Mouse (Mus musculus): Measurements from ENCODE around the gene Hlx.

Gene Hlx

DNA sequence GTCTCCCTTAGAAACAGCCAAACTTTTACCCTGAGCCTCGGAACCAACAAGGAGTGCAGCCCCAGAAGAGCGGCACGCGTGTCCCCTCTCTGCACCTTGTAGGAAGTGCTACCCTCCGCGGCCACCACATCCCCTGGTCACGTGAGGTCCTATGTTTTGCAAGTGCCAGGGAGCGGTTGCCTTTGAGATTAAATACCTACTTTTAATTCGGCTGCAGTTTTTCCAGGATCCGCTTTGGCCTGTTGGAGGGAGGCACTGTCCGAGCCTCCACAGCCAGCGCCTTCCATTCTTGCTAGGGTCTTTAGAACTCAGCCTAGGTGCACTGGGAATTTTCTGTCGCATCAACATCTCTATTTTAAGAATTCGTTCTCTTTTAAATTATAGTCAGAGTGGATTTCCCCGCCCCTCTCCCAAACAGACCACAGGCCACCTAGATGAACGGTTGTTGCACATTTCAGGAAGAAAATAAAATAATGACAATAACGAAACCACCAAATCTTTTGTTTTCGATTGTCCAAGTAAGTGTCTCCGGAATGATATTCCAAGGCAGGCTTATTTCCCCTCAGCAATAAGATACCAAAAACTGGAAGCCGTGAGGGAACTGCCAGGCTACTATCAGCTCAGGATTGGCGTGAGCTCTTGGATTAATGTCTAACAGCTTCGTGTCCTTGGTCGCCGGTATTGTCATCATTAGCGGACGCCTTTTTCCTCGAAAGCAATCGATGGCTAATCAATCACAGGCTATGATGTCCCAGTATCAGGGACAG lies 1.1 kb upstream of the Hlx start:
- no peak for DNase-seq (ENCODE audit: low read depth)

GRCm38 (mm10) chr1:184731644-184732545 lies 524 bp downstream of the Hlx start:
- DNase-seq (ENCODE audit: low read depth), result peak; percentile 15

DNA sequence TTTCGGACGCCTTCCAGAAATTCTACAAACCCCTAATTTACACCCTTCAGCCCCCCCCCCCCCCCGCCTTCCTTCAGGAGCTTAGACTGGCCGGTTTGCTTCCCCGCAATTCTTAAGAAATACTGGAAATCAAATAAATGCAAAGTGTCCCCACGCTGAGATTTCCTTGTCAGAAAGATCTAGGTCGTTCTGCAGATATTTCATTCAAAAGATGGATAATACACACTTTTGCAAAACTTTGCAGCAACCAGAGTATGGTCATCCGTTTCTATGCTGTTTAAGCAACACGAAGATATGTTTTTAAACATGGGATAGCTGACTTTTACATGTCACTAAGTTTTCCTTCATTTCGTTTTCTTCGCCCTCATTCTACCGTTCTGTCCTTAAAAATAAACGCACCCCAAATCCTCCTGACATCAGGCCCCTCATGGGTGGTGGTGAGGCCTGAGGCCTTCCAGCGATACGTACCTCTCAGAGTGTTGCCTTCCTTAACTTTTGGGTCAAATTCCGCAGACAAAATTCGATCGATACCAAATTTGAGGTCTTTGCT lies 1.3 kb downstream of the Hlx start:
- DNase-seq (ENCODE audit: low read depth), result no peak

DNA sequence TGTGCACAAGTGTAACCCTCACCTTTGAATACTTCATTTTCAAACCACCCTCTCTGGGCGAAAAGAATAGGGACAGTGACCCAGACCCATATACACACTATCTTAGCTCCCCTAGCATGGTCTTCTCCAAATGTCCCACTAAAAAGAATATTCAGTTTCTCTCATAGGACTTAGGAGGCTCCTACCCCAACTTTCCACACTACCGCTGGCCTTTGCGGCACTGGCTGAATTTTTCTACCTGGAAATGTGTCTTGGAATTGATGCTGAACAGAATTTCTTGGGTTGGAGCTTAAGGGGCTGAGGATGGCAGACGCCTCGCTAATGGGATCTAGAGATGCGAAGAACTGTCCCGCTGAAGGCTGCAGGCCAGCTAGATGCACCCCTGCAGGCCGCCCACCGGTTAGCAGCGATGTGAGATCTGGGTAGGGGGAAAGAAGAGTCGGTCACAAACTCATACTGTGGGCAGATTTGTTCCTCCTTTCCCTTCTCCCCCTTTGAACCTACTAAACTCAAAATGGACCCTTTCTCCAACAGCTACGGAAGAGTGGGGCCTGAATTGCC lies 1.9 kb downstream of the Hlx start:
- DNase-seq (ENCODE audit: low read depth), result no peak

GRCm38 (mm10) chr1:184729357-184730140 lies 2.9 kb downstream of the Hlx start:
- DNase-seq (ENCODE audit: low read depth), result no peak

DNA sequence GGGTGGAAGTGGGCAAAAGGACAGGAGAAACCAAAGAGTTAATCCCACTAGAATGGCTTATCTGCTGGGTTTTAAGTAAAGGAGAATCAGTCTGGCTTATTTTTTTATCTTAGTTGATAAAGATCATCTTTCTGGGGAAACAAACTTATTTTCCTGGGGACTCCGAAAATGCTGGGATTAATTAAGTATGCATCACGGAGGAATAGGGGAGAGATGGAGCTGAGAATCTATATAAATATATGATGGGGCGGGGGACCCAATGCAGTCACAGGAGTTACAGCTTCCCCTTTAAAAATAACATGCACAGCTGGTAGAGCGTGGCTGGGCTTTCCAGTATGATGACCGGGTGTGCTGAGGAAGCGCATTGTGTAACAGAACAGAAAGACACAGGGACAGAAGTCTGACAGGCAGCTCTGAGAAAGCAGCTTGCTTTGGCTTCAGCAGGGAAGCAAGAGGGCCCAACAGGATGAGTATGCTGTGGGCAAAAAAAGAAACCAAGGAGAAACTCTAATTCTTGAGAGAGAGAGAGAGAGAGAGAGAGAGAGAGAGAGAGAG lies 3.8 kb downstream of the Hlx start:
- DNase-seq (ENCODE audit: low read depth), result no peak

DNA sequence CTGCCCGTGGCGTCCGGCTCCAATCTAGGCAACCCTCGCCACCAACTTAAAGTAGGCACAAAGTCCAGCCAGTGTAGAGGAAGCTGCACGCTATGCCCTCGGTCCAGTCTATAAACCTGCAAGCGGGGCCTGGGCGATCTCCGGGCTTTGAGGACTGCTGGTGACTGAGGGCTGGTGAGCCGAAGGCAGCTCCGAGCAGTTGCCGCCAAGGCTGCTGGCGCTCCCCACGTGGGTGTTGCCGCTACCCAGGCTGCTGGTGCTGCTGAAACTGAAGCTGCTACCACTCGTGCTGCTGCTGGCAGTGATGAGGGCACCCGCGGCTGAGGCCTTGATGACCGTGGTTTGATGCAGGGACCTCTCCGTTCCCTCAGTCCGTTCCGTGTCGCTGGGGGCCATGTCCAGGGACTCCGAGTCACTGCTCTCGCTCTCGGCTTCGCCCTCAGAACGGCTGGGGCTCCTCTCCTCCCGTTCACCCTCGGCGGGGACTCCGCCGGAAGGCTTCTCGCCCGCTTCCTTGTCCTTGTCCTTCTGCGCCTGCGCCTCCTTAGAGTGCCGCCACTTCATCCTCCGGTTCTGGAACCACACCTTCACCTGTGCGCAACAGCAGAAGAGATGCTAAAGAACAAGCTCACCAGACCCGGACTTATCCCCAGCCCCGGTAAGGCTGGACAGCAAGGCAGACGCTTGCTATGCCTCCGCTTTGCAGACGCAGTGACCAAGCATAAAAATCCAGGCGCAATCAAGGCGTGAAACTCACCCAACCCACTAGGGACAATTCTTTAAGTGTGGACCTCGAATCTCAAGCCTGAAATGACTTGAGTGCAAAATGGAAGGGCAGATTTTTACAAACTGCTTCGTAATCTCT lies 4.8 kb downstream of the Hlx start:
- DNase-seq (ENCODE audit: low read depth), result no peak

GRCm38 (mm10) chr1:184726576-184727300 lies 5.7 kb downstream of the Hlx start:
- no peak for DNase-seq (ENCODE audit: low read depth)

GRCm38 (mm10) chr1:184725318-184725790 lies 7.1 kb downstream of the Hlx start:
- DNase-seq (ENCODE audit: low read depth), result no peak

- DNase-seq (ENCODE audit: low read depth), result no peak
These were observed 7.7 kb downstream of the Hlx start for GRCm38 (mm10) chr1:184724551-184725317.

- no peak for DNase-seq (ENCODE audit: low read depth)
These were observed 8.5 kb downstream of the Hlx start for GRCm38 (mm10) chr1:184723899-184724298.

GRCm38 (mm10) chr1:184721121-184721520 lies 11.3 kb downstream of the Hlx start:
- no peak for DNase-seq (ENCODE audit: low read depth)

- no peak for DNase-seq (ENCODE audit: low read depth)
These were observed 12.0 kb downstream of the Hlx start for GRCm38 (mm10) chr1:184720162-184721025.

DNA sequence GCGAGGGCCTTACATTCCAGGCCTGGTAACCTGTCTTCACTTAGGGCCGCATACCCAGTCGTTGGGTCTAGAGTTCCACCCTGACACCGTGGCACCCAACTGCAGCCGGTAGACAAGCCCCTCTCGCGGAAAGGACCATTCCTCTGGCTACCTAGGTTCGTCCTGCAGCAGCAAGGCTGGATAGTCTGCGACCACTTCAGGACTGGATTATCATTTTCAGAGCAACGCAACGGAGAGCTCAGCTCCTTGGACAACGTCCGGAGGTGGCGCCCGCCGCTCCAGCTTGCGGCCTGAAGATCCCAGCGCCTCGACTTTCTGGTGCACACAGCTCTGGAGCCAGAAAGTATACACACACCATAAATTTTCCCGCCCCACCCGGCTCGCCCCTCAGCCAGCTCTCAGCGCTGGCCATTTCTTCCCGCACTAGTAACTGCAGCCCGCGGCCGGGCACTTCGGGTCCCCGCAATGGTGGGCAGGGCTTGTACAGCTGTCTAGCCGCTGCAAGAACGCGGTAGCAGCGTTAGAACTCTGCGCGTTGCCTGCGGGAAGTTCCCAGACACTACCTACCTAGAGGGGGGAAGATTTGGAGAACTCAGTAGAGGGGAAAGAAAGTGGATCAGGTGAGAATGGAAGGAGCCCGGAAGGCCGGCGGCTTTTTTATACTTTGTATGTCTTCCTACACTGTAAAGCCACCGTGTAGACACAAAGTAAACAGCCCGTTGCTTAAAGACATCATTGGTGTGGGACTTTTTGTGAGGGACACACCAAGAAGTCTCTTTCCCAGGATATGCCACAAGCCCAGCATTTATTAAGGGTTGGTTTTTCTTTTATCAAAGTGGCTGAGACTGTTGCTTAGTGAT lies 13.9 kb downstream of the Hlx start:
- DNase-seq (ENCODE audit: low read depth), result no peak

DNA sequence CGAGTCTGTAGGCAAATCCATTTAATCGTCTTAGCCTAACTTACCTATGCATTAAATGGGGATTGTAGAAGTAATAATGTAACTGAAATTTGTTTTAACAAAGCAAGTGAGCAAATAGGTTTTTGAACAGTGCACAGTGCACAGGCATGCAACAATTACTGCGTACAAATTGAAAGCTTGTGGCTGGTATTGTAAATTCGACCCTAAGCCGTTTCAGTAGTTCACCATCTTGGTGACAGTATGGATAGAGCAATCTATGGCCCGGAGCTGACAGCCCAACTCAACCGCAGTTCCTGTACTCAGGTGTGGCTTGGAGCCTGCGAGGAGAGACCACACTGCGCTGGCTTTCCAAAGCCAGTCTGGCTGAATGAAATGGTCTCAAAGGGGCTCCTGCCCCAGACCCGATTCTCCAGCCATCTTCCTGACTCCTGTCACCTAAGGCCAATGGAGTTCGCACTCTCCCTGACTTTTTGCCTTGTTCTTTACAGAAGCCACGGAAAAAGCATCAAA lies 14.7 kb downstream of the Hlx start:
- no peak for DNase-seq (ENCODE audit: low read depth)

DNA sequence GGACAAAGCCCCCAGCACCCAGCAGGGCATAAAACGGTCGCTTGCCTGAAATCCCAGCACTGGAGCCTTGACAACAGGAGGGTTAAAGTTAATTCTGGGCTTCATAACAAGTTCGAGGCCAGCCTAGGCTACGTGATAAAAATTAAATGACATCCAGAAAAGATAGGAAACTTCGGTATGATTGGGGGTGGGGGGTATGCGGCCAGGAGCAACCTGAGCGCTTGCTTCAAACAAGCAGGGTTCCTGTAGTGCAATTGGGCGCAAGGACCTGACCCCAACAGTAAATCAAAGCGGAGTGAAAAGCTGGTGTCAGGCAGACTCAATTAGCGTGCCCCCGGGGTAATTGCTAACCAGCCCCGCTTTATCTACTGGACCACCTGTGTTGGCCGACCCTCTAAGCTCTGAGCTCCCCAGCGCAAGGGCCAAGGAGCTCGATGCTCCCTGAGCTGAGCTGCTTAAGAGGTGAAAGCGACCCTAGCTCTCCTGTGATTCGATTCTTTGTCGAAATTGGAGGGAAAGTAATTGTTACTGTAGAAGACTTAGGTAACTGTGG lies 15.3 kb downstream of the Hlx start:
- no peak for DNase-seq (ENCODE audit: low read depth)

All from fibroblast of lung, adult 2 months (primary cell).